Mouse (Mus musculus) R1 (cell line): ENCODE data around the gene Klc1.
A peak's percentile ranks its signal among the peaks of the same experiment; 100 is the strongest.

Experiments used
- DNase-seq: peaks from one replicate; pipeline ENCODE4 v3.0.0-alpha.2; 2018; ENCODE audit warnings: low read depth, low spot score

Klc1 gene

DNA sequence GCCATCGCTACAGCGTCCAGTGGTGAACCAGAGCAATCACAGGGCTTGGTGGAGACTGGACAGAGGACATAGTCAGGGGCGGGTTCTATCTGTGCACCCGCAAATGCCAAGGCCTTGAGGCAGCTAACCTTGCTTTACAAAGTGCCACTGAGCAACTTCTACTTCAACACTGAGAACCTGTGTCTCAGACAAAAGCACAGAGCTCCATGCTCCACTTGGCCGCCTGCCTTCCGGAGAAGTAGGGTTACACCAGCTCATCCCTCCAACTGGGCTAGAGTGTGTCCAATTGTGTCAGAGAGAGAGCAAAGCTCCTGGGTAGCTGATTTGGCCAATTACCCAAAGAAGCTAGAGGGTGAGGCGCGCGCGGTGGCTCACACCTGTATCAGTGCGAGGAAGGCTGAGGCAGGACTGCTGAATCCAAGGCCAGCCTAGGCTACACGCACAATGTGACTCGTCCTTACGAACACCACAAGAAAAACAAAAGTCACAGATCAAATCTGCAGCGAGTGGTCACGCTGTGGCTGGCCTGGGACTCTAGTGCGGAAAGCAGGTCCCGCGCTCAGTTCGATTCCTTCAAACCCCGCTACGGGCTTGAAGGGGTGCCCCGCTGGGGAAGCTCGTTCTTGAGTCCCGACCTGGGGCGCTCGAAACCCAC lies 54.6 kb downstream of the Klc1 start:
- DNase-seq, result peak; percentile 51

- peak; percentile 100 for DNase-seq
Observed at GRCm38 (mm10) chr12:111813766-111814617, 55.3 kb downstream of the Klc1 start, which contains the start of the genes Xrcc3 and Zfyve21. Xrcc3 (minus strand) TSS chr12:111813873. Zfyve21 (plus strand) TSS chr12:111814170.

DNA sequence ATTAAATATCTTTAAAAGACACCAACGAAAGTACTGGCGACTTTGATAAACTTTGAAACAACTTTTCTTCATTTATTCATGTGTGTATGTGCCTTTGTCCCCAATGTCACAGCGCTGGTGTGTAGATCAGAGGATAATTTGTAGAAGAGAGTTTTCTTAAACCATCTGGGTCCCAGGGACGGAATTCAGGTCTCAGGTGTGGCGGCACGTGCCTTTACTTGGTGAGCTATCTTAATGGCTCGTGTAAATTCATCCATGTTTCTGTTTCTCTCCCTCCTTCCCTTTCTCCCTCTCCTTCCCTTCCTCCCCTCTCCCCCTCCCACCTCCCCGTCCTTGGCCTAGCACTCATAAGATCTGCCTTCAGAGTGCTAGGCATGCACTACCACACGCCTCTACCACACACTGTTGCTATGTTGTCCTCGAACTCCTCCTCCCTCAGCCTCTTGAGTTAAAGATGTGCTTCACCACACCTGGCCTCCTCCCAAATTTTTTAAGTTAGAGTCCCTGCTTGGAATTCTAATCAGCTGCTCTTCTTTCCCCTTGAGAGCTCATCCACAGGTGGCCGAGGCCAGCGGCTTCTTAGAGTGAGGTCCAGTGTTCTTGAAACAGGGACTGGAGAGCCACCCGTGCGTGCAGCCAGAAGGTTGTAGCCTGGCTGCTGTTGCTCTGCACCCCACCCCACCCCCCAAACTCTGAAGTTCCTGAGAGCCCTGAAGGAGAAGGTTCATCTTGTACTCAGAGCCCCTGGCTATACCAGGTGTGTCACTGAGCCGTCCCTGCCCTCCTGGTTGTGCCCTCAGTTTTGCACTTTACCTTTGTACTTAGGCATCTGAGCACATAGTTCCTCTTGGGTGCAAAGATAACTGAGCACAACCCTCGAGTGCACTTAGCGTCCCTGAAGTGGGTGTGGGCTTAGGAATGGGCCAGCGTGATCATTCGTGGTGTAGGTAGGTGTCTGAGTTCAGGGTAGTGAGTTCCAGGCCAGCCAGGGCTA lies 56.4 kb downstream of the Klc1 start:
- no peak for DNase-seq

DNA sequence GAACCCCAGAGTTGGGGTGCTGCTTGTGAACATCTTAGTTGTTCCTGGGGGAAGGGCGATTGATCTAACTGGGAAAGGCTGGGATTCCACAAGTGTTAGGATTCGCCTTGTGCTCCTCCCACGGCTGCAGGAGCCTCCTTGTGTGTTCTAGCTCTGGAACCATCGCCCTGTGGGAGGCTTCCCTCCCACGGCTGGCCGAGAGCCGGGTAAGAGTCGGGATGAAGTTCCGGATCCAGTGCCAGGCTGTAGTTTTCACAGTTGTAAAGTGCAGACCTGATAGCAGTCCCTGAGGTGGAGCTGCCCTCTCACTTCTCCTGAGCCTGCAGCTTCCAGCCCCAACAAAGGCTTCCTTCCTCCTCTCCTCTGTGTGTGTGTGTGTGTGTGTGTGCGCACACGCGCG lies 57.9 kb downstream of the Klc1 start:
- DNase-seq, result no peak

DNA sequence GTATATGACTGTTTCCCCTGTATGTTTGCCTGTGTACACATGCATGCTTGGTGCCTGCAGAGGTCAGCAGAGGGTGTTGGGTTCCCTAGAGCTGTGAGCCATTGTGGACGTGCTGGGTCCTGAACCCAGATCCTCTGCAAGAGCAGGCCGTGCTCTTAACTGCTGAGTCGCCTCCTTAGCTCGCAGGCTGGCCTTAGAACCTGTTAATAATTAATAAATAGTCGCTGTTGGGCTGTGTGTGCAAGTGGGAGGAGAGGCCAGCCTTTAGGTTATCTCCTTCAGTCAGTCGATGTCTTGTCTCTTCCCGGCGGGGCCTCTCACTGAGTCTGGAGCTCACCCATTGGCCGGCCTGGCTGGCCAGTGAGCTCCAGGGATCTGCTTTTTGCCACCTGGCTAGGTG lies 58.3 kb downstream of the Klc1 start:
- no peak for DNase-seq

- no peak for DNase-seq
Observed at GRCm38 (mm10) chr12:111817991-111818390, 59.3 kb downstream of the Klc1 start.

DNA sequence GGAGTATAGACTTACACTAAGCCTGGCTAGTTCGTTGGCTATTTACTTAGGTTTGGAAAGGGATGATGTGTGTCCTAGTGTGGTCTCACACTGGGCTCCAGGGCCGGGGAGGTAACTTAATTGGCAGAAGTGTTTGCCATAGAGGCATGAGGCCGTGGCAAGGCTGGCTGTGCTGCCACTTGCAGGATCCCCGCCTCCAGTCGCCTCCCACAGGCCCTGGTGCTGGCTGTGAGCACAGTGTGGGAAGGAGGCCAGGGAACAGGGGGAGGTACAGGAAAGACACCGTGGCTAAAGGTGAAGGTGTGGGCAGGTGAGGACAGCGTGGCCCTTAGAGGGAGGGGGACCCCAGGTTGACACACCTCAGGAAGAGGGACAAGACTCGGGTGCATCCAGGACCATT lies 61.3 kb downstream of the Klc1 start:
- DNase-seq, result no peak

GRCm38 (mm10) chr12:111820708-111821107 lies 62.1 kb downstream of the Klc1 start:
- DNase-seq, result no peak

DNA sequence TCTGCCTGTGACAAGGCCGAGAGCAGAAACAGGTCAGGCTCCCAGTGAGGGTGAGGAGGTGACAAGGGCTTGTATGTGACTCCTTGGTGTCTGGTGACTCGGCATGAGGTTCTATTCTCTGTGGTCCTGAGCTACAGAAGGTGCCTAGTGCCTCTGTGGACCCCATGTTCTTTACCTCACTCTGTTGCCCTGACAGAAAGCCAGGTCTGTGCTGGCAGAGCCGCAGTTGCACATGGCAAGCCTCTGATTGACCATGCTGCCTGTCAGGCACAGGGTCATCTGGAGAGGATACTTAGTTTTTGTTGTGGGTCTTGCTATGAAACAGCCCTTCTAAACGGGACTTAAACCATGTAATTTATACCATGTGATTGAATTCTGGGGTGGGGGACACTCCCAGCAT lies 63.3 kb downstream of the Klc1 start:
- DNase-seq, result no peak

DNA sequence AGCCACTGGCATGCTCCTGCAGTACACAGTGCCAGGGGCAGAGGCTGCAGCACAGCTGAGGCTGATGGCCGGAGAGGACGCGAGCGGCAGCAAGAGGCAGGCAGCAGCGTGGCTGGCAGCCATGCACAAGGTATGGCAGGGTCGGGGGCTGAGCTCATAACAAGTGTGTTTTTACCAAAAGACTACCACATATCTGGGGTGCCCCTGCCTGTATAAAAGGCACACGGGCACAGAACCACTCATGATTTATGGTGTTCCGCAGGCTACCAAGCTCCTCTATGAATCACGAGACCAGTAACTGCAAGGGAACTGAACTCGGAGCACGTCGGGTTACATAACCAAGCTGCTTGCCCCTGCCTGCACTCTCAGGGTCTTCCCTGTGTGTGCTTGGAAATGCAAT lies 68.9 kb downstream of the Klc1 start:
- no peak for DNase-seq

- no peak for DNase-seq
Observed at GRCm38 (mm10) chr12:111829447-111829846, 70.8 kb downstream of the Klc1 start.

GRCm38 (mm10) chr12:111829954-111830353 lies 71.3 kb downstream of the Klc1 start:
- DNase-seq, result no peak

DNA sequence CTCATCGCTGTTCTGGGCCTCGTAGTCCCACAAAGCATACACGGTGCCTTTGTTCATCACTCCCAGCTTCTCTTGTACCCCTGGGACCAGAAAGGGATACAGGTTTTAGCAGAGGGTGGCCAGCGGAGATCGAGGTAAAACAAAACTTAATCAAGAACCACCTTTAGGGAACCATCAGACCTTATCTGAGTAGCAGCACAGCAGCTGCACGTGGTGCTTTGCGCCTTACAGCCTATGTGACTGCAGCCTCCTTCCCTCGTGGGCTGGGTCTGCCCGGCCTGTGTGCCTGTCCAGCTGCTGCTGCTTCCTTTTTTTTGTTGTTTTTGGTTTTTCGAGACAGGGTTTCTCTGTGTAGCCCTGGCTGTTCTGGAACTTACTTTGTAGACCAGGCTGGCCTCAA lies 71.7 kb downstream of the Klc1 start:
- no peak for DNase-seq

- no peak for DNase-seq
Observed at GRCm38 (mm10) chr12:111832643-111833042, 74.0 kb downstream of the Klc1 start.

DNA sequence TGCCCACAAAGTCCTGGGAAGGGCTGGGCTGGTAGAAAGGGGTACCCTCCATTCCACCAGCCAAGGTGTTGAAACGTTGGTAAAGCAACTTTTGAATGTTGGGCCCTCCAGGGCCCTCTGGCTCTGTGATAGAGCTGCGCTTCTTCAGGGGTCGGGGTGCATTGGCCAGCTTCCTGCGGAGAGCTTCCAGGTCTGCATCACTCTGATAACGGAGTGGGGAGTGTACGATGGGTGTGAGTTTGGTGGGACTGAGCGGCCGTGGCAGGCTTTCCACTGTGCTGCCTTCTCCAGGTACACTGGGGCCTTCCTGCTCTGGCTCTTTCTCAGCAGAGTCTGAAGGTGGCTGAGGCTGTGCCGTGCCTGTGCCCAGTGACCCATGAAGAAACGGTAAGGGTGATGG lies 74.8 kb downstream of the Klc1 start:
- DNase-seq, result no peak

DNA sequence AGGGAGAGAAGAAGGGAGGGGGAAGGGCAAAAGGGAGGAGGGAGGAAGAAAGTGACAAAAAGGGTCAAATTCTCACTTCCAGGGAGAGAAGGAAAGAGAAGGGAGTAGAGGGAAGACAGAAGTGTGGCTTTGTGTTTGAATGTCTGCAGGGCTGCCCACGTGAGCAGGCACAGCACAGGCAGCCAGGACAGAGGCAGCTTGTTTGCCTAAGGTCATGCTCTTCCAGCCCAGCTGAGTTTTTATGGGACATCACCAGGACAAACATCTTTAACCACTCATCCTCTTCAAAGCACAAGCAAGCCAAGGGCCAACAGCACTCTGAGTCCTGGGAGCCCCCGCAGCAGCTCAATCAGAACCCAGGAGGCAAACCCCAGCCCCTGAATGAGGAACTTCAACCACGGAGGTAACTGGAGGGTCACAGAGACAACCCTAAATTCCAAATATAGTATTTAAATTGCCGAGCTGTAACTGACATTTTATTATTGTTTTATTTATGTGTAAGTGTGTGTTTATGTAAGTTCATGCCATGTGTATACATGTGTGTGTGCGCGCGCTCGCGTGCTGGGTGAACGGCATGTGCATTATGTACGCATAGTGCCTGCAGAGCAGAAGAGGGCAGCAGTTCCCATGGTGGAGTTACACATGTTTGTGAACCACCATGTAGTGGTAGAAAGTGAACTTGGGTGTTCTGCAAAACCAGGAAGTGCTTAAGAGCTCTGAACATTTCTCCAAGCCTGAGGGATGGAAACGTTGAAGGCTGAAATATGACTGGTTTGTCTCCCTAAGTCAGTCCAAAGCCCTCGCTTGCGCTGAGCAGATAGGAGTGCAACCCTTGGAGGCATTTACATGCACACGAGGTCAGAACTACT lies 84.2 kb downstream of the Klc1 start:
- no peak for DNase-seq

GRCm38 (mm10) chr12:111843470-111843869 lies 84.8 kb downstream of the Klc1 start:
- no peak for DNase-seq

DNA sequence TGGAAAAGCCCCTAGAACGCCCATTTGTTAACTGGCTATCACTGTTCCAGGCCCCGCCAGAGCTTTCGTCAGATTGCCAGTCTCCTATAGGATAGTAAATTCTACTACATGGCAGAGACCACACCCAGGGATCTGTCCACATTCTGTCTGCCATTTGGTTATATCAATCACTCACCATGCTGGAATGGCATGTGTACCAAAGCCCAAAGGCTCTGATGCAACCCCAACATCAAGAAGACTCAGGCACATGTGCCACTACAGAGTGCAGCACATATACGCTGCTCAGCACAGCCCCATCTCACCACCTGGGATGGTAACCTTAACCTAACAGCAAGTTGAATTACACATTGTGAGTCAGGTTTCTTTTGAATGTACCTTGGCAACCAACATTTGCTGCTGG lies 87.3 kb downstream of the Klc1 start:
- DNase-seq, result no peak

GRCm38 (mm10) chr12:111846815-111847214 lies 88.2 kb downstream of the Klc1 start:
- DNase-seq, result no peak

DNA sequence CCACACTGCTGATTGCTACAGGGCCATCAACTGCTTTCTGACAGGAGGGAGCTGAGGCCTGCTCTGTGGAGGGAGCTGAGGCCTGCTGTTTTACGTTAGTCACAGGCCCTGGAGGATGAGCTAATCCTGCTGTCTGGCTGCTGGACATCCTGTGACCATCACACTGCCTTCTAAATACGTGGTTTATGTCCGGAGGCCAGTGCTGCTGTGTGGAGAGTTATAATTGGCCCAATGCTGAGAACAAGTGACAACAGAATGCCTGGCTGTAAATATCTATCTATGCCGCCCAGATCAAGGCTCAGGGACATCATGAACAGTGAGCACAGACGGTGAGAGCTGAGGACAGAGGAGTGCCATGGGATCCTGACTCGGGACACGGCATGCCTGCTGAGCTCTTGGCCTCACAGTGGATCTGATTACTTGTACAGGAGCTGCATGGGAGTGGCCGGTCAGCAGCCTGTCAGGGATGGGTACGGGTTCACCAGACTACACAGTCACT lies 89.7 kb downstream of the Klc1 start:
- DNase-seq, result peak; percentile 11

DNA sequence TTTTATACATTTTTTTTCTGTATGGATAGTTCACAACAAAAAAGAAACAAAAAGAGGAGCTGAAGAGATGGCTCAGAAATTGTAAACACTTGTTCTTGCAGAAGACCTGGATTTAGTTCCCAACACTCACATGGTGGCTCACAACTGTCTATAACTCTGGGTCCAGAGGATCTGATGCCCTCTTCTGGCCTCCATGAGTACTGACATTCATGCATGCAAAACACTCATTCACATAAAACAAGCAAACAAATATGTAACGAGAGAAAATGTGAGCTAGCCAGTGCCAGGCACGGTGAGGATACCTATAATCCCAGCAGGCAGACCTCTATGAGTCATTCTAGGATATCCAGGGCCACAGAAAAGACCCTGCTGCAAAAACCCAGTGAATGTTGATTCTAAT lies 92.6 kb downstream of the Klc1 start:
- peak; percentile 72 for DNase-seq
